Mouse (Mus musculus) CH12.LX (cell line): ENCODE measurements around the gene Eif1. TPM values are rescaled to one million over a fixed set of nuclear protein-coding genes. Genes with fewer than 3 reads are reported as not detected.

ENCODE experiments used
- DNase-seq: peaks from one replicate; pipeline ENCODE4 v3.0.0-alpha.2; 2013; ENCODE audit errors: extremely low read depth
- H3K27ac ChIP-seq: 2 replicates; pipeline ENCODE4 v1.5.1; 2012; ENCODE audit warnings: low read depth, mild to moderate bottlenecking, control low read depth, moderate library complexity; ENCODE audit not compliant: insufficient read depth
- H3K27me3 ChIP-seq: replicated peaks from 2 replicates; pipeline ENCODE3; 2012; ENCODE audit warnings: inconsistent platforms
- H3K36me3 ChIP-seq, 2 experiments: replicated peaks in 1 of 2; 2 replicates each; pipeline versions ENCODE3 to v1.6.1; 2012; ENCODE audit warnings: inconsistent platforms in 1 of 2, low read length in 1 of 2, mild to moderate bottlenecking in 1 of 2, mixed read lengths in 1 of 2, moderate library complexity in 1 of 2; ENCODE audit not compliant: control insufficient read depth in 1 of 2, insufficient read depth in 1 of 2
- H3K4me1 ChIP-seq, 2 experiments: 2 replicates each; pipeline ENCODE4 v1.6.1; 2012; ENCODE audit warnings: inconsistent platforms in 1 of 2, moderate library complexity in 1 of 2; ENCODE audit not compliant: insufficient read depth in 2 of 2, control insufficient read depth in 1 of 2
- H3K4me2 ChIP-seq: 2 replicates; pipeline ENCODE4 v1.6.1; 2012; ENCODE audit warnings: low read depth, mild to moderate bottlenecking, control low read depth; ENCODE audit not compliant: poor library complexity, insufficient read depth, severe bottlenecking
- H3K4me3 ChIP-seq, 3 experiments: fragments of 150-350 bp in 1 of 3; sonication (generic) in 1 of 3; replicated peaks in 1 of 3; 2 replicates each; pipeline versions ENCODE3 to v1.5.1; 2011 to 2012; ENCODE audit warnings: low read depth in 2 of 3, low read length in 2 of 3, mild to moderate bottlenecking in 2 of 3, moderate library complexity in 2 of 3, control low read depth in 1 of 3, improper control_type of control experiment in 1 of 3, inconsistent platforms in 1 of 3, mixed read lengths in 1 of 3; ENCODE audit not compliant: poor library complexity in 1 of 3
- H3K79me2 ChIP-seq: replicated peaks from 2 replicates; pipeline ENCODE4 v1.6.1; 2012; ENCODE audit warnings: mild to moderate bottlenecking, moderate library complexity; ENCODE audit not compliant: control insufficient read depth, poor library complexity, insufficient read depth, severe bottlenecking; ENCODE audit errors: extremely low read depth
- H3K9ac ChIP-seq: 2 replicates; pipeline ENCODE4 v1.6.1; 2012; ENCODE audit warnings: low read depth, mild to moderate bottlenecking, control low read depth, moderate library complexity; ENCODE audit not compliant: insufficient read depth
- H3K9me3 ChIP-seq: replicated peaks from 2 replicates; pipeline ENCODE3; 2012; ENCODE audit warnings: low read length, inconsistent platforms, mixed read lengths
- CHD1 ChIP-seq: IDR thresholded peaks from 2 replicates; pipeline ENCODE4 v1.6.1; 2012; ENCODE audit warnings: low read depth, low read length, improper control_type of control experiment, inconsistent platforms
- CHD2 ChIP-seq: IDR thresholded peaks from 2 replicates; pipeline ENCODE4 v1.6.1; 2011; ENCODE audit warnings: low read length, improper control_type of control experiment
- CTCF ChIP-seq, 2 experiments: IDR thresholded peaks in 1 of 2; conservative IDR thresholded peaks in 1 of 2; 2 replicates each; pipeline ENCODE4 v1.5.1; 2011 to 2012; ENCODE audit warnings: low read depth in 2 of 2, low read length in 2 of 2, improper control_type of control experiment in 1 of 2, inconsistent platforms in 1 of 2, mild to moderate bottlenecking in 1 of 2, moderate library complexity in 1 of 2
- ELF1 ChIP-seq: IDR thresholded peaks from 2 replicates; pipeline ENCODE4 v1.6.1; 2014; ENCODE audit warnings: low read depth, mild to moderate bottlenecking, inconsistent platforms, low read length, improper control_type of control experiment
- EP300 ChIP-seq: IDR thresholded peaks from 2 replicates; pipeline ENCODE4 v1.6.1; 2011; ENCODE audit warnings: low read length, improper control_type of control experiment
- ETS1 ChIP-seq: conservative IDR thresholded peaks from 2 replicates; pipeline ENCODE4 v1.6.1; 2012; ENCODE audit warnings: low read depth, mild to moderate bottlenecking, inconsistent platforms, low read length, improper control_type of control experiment, moderate library complexity
- GABPA ChIP-seq: IDR thresholded peaks from 2 replicates; pipeline ENCODE4 v1.6.1; 2012; ENCODE audit warnings: low read depth, low read length, improper control_type of control experiment, inconsistent platforms; ENCODE audit not compliant: insufficient replicate concordance
- IRF4 ChIP-seq: IDR thresholded peaks from 2 replicates; pipeline ENCODE4 v1.6.1; 2014; ENCODE audit warnings: low read depth, mild to moderate bottlenecking, inconsistent platforms, low read length, improper control_type of control experiment
- JUN ChIP-seq: IDR thresholded peaks from 2 replicates; pipeline ENCODE4 v1.6.1; 2011; ENCODE audit warnings: low read depth, mild to moderate bottlenecking, low read length, improper control_type of control experiment, moderate library complexity; ENCODE audit not compliant: insufficient read depth
- KAT2A ChIP-seq: IDR thresholded peaks from 2 replicates; pipeline ENCODE4 v1.6.1; 2012; ENCODE audit warnings: low read length, improper control_type of control experiment, inconsistent platforms; ENCODE audit not compliant: insufficient replicate concordance
- MAFK ChIP-seq: IDR thresholded peaks from 2 replicates; pipeline ENCODE4 v1.6.1; 2011; ENCODE audit warnings: low read length, improper control_type of control experiment; ENCODE audit not compliant: insufficient replicate concordance
- MAZ ChIP-seq: IDR thresholded peaks from 2 replicates; pipeline ENCODE4 v1.6.1; 2012; ENCODE audit warnings: low read depth, mild to moderate bottlenecking, inconsistent platforms, low read length, improper control_type of control experiment, moderate library complexity
- MXI1 ChIP-seq: IDR thresholded peaks from 2 replicates; pipeline ENCODE4 v1.6.1; 2011; ENCODE audit warnings: mild to moderate bottlenecking, low read depth, low read length, improper control_type of control experiment
- MYC ChIP-seq: IDR thresholded peaks from 2 replicates; pipeline ENCODE4 v1.6.1; 2011; ENCODE audit warnings: low read depth, mild to moderate bottlenecking, improper control_type of control experiment, low read length
- NELFE ChIP-seq: IDR thresholded peaks from 2 replicates; pipeline ENCODE4 v1.6.1; 2011; ENCODE audit warnings: low read depth, low read length, improper control_type of control experiment
- NRF1 ChIP-seq: IDR thresholded peaks from 2 replicates; pipeline ENCODE4 v1.6.1; 2014; ENCODE audit warnings: low read depth, mild to moderate bottlenecking, inconsistent platforms, low read length, improper control_type of control experiment, moderate library complexity
- PAX5 ChIP-seq: IDR thresholded peaks from 2 replicates; pipeline ENCODE4 v1.6.1; 2012; ENCODE audit warnings: low read length, inconsistent platforms, mixed read lengths
- POLR2A ChIP-seq: IDR thresholded peaks from 2 replicates; pipeline ENCODE4 v1.6.1; 2011; ENCODE audit warnings: low read depth, mild to moderate bottlenecking, improper control_type of control experiment, low read length
- RAD21 ChIP-seq: IDR thresholded peaks from 2 replicates; pipeline ENCODE4 v1.6.1; 2011; ENCODE audit warnings: low read depth, mild to moderate bottlenecking, low read length, improper control_type of control experiment, moderate library complexity
- RCOR1 ChIP-seq: conservative IDR thresholded peaks from 2 replicates; pipeline ENCODE4 v1.6.1; 2012; ENCODE audit warnings: low read depth, mild to moderate bottlenecking, inconsistent platforms, low read length, improper control_type of control experiment
- SMC3 ChIP-seq: IDR thresholded peaks from 2 replicates; pipeline ENCODE4 v1.6.1; 2011; ENCODE audit warnings: low read depth, low read length, improper control_type of control experiment
- TBP ChIP-seq: conservative IDR thresholded peaks from 2 replicates; pipeline ENCODE4 v1.6.1; 2011; ENCODE audit warnings: low read depth, low read length, improper control_type of control experiment
- USF1 ChIP-seq: IDR thresholded peaks from 2 replicates; pipeline ENCODE4 v1.6.1; 2014; ENCODE audit warnings: low read depth, mild to moderate bottlenecking, inconsistent platforms, low read length, improper control_type of control experiment
- USF2 ChIP-seq: conservative IDR thresholded peaks from 2 replicates; pipeline ENCODE4 v1.6.1; 2011; ENCODE audit warnings: low read depth, low read length, improper control_type of control experiment
- ZMIZ1 ChIP-seq: IDR thresholded peaks from 2 replicates; pipeline ENCODE4 v1.6.1; 2012; ENCODE audit warnings: low read depth, mild to moderate bottlenecking, inconsistent platforms, low read length, improper control_type of control experiment
- ZNF384 ChIP-seq: IDR thresholded peaks from 2 replicates; pipeline ENCODE4 v1.6.1; 2012; ENCODE audit warnings: low read depth, low read length, improper control_type of control experiment, inconsistent platforms
- dilution Hi-C: fragments of 300-500 bp; cut with MboI; formaldehyde crosslinking; loops from 2 replicates; pipeline ENCODE4 v1.14.3; 2020; ENCODE audit warnings: low sequenced_read_pairs; ENCODE audit not compliant: extremely low pct_unique_long_range_greater_than_20kb, extremely low pct_ligation_motif_present
- in situ Hi-C: fragments of 300-500 bp; cut with MboI; formaldehyde crosslinking; loops from 3 replicates; pipeline ENCODE4 v1.14.3; 2019; ENCODE audit warnings: low sequenced_read_pairs, low pct_ligation_motif_present, low pct_unique_long_range_greater_than_20kb, mixed read lengths
- polyA plus RNA-seq: library from polyadenylated mRNA; unstranded; fragments of >175 nt; gene quantifications from 2 replicates; pipeline ENCODE4 v1.2.1, GENCODE M21; 2012; ENCODE audit warnings: low read depth; ENCODE audit not compliant: insufficient read length
- total RNA-seq, 2 experiments: library from RNA; depleted of rRNA; stranded (reverse); fragments of 300-350 nt in 1 of 2; fragments of >200 nt in 1 of 2; gene quantifications; 2 replicates each; pipeline ENCODE4 v1.2.3; 2012 to 2014

Gene Eif1
- total and polyA plus RNA-seq, 3 experiments: 249 to 989 (median 406) TPM

DNA sequence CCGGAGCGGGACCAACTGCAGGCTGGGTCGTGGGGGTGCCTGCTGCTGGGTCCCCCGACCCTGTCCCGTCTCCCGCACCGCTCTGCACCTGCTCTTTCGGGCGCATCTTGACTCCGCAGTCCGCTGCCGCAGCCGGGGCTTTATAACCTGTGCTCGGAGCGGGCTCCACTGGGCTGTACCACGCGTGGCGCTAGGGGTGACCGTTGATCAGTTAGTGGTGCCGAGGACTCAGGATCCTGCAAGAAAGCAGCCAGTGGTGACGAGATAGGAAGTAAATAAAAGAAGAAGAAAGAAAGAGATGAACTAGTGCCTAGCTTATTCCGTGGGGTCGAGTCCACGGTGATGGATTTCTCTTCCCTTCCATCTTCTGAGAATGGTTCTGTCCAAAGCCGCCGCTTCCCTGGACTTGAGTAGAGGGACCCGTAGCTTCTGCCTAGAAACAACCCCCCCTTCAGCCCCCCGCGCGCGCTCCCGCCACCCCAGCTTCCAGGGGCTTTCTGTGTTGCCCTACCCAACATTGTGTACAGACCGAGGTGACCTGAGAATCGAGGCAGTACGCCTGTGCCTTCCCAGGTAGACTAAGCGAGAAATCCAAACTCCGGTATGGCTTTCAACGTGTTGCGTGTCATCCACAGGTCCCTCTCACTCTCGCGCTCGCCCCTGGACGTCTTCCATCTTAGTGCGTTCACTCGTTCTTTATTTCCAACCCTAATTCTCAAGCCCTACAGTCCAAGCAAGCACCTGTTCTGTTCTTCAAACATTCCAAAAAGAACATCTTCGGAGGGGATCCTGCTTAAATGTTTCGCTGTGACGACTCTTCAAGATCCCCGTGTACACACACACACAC is 36.5 kb downstream of the Eif1 start, which contains the start of gene Hap1:
TSS of gene Hap1 (minus strand) at position 157 of the 847 bp plus-strand sequence.
- H3K79me2 ChIP-seq: no peaks in the 10 kb centered on the region
- dilution Hi-C loops (no loop called here), in situ Hi-C loops (no loop called here)
- peak within 1 kb of the TSS; percentile 45 to 66 (median 47) for H3K4me3 ChIP-seq
- H3K9ac ChIP-seq: peak within 1 kb of the TSS; percentile 22; the same call in 1 of the 2 replicates
- no peak for DNase-seq
- H3K4me1 ChIP-seq: peaks cover 8 to 18% of the 10 kb centered on the region in 2 experiments
- H3K27ac ChIP-seq: no peak within 1 kb of the TSS
- H3K9me3 ChIP-seq: peaks cover 3% of the 10 kb centered on the region
- H3K36me3 ChIP-seq: no peaks in the 10 kb centered on the region
- no peak for TF ChIP-seq USF2
- no peak for TF ChIP-seq TBP
- TF ChIP-seq CHD1: peak; percentile 99
- peak; percentile 37; the same call in 1 of the 2 replicates for TF ChIP-seq POLR2A
- TF ChIP-seq ZNF384: no peak
- no peak for TF ChIP-seq ETS1
- no peak for TF ChIP-seq MAZ
- TF ChIP-seq NRF1: 0 out of 2 replicates have a peak, but pooled peaks have one; percentile 1
- TF ChIP-seq PAX5: no peak
- TF ChIP-seq CTCF (conservative IDR thresholded peaks at IDR 0.05 in 1 of 2, IDR thresholded peaks at IDR 0.05 in 1 of 2; ENCODE audit: low read depth in 2 of 2, low read length in 2 of 2): no peak
- TF ChIP-seq KAT2A: no peak
- TF ChIP-seq EP300: no peak
- no peak for TF ChIP-seq MXI1
- TF ChIP-seq SMC3: no peak
- no peak for TF ChIP-seq MAFK
- TF ChIP-seq, all 38 proteins: peak for 3
- H3K27me3 ChIP-seq: peaks cover 93% of the 10 kb centered on the region
- peak within 1 kb of the TSS; percentile 86 for H3K4me2 ChIP-seq

DNA sequence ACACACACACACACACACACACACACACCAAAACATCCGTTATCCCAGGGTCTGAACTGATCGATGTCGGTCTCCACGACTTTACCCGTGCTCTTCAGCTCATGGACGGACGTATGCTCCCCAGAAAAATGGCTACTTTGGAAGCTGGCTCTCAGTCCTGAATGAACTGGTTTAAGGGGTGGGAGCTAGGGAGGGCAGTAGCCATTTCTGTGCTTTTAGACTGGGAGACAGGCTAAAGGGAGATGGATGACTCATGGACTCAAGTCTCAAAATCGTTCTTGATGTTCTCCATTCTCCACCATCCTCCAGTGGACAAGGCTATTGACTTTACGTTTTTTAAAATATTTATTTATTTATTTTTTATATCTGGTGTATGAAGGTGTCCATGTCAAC is 37.1 kb downstream of the Eif1 start:
- Histone ChIP-seq H3K9me3 (peaks cover 3% of the 10 kb centered on the region), H3K4me2 (no peak overlapping the region), H3K4me1 (peaks cover 8 to 18% of the 10 kb centered on the region in 2 experiments), H3K79me2 (no peaks in the 10 kb centered on the region), H3K36me3 (no peaks in the 10 kb centered on the region), H3K27me3 (peaks cover 87% of the 10 kb centered on the region)
- dilution Hi-C loops: no loop called here
- no peak for TF ChIP-seq USF1
- TF ChIP-seq ELF1: no peak
- no peak for TF ChIP-seq NRF1
- no peak for TF ChIP-seq JUN
- TF ChIP-seq NELFE: no peak
- no peak for TF ChIP-seq MAZ
- no peak for TF ChIP-seq GABPA
- TF ChIP-seq IRF4: no peak
- TF ChIP-seq CHD2: no peak
- no peak for TF ChIP-seq MXI1
- TF ChIP-seq RAD21: no peak
- no peak for TF ChIP-seq MYC
- TF ChIP-seq ZMIZ1: no peak
- TF ChIP-seq RCOR1: no peak
- TF ChIP-seq, all 38 proteins: peak for 0
- in situ Hi-C loops: no loop called here
- Histone ChIP-seq H3K4me3 (no peak overlapping the region), H3K9ac (no peak overlapping the region), H3K27ac (no peak overlapping the region)
- DNase-seq: no peak
